Mouse (Mus musculus): ENCODE data around the gene Oat. TPM values are rescaled to one million over a fixed set of nuclear protein-coding genes. Genes with fewer than 3 reads are reported as not detected.

Oat gene
- total RNA-seq (2021) = 100 to 1,000 TPM; 130 to 141 TPM
- long read RNA-seq, experiment 1, transcript Oat-201 (10 exons, 2,152 nt) = major isoform, 121 of 144 reads
- long read RNA-seq, experiment 1, partial matches to known transcripts = 20 of 144 reads
- long read RNA-seq, experiment 1, other reads (novel, unspliced or antisense) = 3 of 144 reads
- long read RNA-seq, experiment 2, transcript Oat-201 (10 exons, 2,152 nt) = major isoform, 48 of 52 reads
- long read RNA-seq, experiment 2, partial matches to known transcripts = 4 of 52 reads
- long read RNA-seq, experiment 2, other reads (novel, unspliced or antisense) = 0 of 52 reads

- peak; percentile 95 to 96 for DNase-seq
Observed at GRCm38 (mm10) chr7:132576116-132576650, at the start of gene Oat. Oat (minus strand) TSS chr7:132576398.

GRCm38 (mm10) chr7:132624161-132624560 lies 48.0 kb upstream of the Oat start:
- peak in 1 of 2 experiments; percentile 13 for DNase-seq

- DNase-seq = no peak
Observed at GRCm38 (mm10) chr7:132619975-132620918, 44.0 kb upstream of the Oat start.

DNA sequence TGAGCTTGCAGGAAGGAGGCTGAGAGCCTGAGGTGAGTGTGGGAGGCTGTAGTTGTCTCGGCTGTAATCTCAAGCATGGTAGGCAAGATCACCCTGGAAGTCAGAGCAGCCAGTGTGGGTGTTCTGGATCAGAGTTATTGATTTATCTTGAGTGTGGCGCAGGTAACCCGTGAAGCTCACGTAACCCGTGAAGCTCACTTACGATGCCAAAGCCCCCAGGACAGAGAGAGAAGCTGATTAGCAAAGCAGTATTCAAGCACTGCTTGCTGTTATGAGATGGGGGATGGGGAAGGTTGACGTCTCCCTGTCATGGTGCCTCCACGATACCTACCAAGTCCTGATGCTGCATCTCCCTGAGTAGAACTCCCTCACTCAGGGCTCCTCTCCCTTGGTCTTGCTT lies 43.4 kb upstream of the Oat start:
- DNase-seq = no peak

DNA sequence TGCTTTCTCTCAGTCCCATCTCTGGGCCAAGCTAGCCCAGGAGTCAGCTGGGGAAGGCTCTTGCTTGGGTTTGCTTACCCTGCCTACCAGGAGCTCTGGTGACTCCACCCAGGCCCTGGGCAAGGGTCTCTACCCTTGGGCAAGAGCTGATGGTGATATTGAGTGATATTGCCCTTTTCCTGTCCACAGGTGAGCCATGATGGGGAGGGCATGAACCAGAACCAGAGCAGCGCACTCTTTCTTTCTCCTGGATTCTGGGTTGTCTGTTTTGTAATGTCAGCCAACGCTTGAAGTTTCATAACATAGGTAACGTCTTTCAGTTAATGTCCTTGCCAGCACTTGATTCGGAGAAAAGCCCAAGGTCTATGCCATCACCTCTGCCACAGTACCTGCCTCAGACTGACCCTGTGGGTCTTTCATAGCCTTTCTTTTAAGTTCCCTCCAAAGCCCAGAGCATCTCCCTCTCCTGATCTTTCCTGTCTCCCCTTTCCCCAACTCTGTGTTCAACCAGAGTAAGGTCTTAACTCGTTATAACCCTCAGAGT lies 40.9 kb upstream of the Oat start:
- DNase-seq = no peak

- no peak for DNase-seq
Observed at GRCm38 (mm10) chr7:132616391-132616790, 40.2 kb upstream of the Oat start.

- peak; percentile 36 to 55 for DNase-seq
Observed at GRCm38 (mm10) chr7:132615346-132615745, 39.1 kb upstream of the Oat start.

GRCm38 (mm10) chr7:132611530-132611929 lies 35.3 kb upstream of the Oat start:
- no peak for DNase-seq

GRCm38 (mm10) chr7:132610468-132611318 lies 34.5 kb upstream of the Oat start, which contains the start of gene Lhpp:
Lhpp (plus strand) TSS chr7:132610638.
- DNase-seq = peak; percentile 91 to 92

GRCm38 (mm10) chr7:132608316-132609020 lies 32.3 kb upstream of the Oat start:
- DNase-seq = no peak

DNA sequence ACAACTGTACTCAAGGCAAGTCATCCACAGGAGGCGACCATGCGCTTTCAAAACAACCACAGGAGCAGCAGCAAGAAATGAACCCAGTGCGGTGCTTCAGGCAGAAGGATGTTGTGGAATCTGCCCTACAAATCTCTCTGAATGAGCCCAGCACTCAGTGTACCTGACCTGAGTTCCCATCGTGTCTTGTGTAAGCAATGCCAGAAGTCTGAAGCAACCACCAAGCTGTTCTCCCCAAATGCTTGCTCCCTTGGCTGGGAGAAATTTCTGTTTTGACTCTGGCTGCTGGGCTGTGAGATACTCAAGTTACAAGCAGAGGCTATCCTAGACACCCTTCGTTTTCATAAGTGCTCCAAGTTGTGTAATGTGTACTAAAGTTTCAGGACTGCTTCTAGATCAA lies 29.5 kb upstream of the Oat start:
- DNase-seq = no peak

- no peak for DNase-seq
Observed at GRCm38 (mm10) chr7:132604720-132605119, 28.5 kb upstream of the Oat start.

- DNase-seq = no peak
Observed at GRCm38 (mm10) chr7:132600926-132601325, 24.7 kb upstream of the Oat start.

DNA sequence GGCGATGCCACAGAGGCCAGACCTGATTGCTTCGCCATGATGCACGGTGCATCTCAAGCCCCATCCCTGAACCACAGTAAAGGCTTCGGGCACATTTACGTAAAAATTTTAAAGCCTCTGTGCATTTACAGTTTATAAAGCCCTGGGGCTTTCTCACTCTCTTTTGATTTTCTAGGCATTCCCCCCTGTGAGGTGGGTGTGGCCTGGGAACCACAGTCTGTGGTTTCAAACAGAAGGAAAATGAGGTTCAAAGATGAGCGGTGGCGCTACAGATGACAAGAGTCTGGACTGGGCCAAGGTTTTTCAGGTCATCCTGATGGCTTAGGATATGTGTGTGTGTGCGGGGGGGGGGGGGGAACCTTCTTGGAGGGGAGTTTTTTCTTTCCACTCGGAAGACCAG lies 23.8 kb upstream of the Oat start:
- DNase-seq = no peak

DNA sequence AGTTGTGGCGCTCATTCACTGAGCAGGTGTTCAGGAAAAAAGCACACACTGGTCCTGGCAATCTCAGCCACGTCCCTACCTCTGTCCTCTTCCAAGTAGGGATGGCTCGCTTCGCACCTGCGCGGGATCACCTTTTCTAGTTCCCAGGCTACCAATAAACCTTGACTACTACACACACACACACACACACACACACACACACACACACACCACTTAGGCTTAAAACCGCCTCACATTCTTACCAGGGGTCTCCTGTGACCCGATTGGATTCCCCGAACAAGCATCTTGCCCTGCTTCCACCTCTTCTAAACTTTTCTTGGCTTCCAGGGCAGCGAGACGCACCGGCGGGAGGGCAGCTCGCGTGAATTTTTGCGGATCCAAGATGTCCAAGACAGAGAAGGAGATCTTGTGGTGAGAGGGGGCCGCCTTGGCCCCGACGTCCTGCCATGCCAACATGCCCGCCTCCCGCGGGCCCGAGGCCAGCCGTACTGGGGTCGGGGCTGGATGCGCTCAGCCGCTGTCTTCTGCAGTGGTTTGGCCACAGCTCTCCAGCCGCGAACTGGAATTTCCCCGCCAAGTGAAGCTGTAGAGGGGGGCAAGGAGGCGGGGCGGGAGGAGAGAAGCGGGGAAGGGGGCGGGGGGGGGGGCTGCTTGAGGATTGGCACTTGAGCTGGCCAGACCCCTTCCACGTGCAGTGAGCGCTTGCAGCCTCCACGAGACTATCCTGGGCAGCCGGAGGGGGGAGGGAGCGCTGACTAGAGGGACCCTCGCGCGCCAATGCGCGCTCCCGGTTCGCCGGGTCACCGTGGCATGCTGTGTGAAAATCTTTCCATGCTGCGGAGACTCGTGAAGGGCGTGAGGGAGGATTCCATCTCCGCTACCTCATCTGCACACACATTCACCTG lies 23.1 kb upstream of the Oat start, which contains the start of gene Nkx1-2:
Nkx1-2 (minus strand) TSS at position 567 of the 905 bp plus-strand sequence.
- DNase-seq = no peak

DNA sequence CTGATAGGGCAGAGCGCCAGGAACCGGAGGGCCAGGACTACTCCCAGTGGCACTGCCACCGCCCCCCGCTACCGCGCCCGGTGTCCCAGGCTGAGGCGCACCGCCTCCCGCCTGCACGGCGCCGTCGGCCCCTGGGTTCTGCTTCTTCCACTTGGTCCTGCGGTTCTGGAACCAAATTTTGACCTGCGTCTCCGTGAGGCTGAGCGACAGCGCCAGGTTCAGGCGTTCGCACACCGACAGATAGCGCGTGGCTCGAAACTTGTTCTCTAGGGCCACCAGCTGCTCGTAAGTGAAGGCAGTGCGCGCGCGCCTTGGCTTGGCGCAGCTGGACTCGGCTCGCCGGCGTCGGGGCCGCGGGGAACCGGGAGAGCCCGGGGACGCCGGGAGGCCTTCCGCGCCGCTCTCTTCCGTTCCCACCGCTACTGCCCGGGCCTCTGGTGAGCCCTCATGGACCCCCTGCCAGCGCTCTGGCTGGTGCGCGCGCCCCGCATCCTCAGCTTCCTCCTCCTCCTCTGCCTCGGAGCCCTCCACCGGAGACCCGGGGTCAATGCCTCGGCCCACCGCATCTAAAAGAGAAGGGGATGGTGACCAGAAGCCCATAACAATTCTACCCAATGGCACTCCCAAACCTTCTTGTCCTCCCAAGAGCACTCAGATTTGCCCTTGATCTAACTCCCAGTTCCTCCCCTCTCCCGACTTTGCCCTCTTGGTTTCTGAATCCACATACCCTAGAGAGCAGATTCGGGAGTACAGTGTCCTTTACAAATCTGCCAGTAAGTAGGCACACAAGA lies 21.2 kb upstream of the Oat start:
- DNase-seq = peak; percentile 24 to 25

DNA sequence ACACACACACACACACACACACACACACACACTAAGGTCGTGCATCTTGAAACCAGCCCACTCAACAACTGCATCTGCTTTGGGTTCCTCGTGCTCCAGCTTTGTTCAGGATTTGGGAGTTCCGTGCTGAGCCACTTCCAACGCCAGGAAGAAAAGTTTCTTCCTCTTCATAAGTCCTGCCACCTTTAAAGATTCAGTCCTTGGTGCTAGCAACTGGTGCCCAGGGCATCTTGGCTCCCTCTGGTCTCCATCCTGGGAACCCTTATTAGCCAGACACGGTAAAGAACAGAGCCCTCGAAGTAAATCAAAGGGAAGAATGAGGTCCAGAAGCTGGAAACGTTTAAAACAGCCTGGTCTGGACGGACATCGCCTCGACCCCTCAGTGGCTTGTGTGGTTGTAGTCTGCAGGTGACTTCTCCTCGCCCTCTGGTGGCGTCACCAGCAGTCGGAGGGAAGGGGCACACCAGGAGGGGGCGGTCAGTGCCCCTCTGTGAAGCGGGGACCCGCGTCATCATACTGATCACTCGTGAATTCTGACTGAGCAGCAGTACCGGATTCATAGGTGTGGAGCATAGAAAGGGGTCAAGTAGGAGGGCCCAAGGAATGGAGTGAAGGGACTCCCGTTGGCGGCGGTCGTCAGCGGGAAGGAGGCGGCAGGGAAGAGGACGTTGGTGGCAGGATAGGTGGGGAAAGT lies 20.5 kb upstream of the Oat start:
- no peak for DNase-seq

DNA sequence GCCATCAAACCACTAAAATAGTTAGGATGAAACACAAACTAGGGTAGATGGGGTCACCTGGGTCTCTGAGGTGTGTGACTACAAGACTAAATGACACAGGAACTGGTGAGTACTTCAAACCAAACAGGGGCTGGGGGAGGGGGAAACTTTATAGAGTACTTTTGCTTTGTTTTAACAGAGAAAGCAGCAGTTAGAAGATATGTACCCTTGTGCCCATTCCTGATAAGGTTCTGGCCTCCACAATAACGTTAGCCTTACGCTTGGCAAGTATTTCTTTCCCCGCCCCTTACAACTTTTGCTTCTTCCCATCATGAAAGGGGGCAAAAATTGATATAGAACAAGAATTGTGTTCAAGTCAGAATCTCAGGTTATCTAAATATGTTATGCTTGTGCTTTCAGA lies 19.6 kb upstream of the Oat start:
- DNase-seq = no peak
